Mouse (Mus musculus) MEL (cell line): Measurements from ENCODE around the gene Esr1. TPM values are rescaled to one million over a fixed set of nuclear protein-coding genes. Genes with fewer than 3 reads are reported as not detected.

Experiments used
- DNase-seq: peaks from one replicate; pipeline ENCODE4 v3.0.0; 2011; ENCODE audit warnings: low read depth, low spot score
- H3K27ac ChIP-seq: 2 replicates; pipeline ENCODE4 v1.5.1; 2012; ENCODE audit warnings: low read depth, mild to moderate bottlenecking, control low read depth, low read length, moderate library complexity; ENCODE audit not compliant: control insufficient read depth
- H3K27me3 ChIP-seq, 2 experiments: fragments of 150-350 bp in 1 of 2; sonication (generic) in 1 of 2; 2 replicates each; pipeline ENCODE4 v1.6.1; 2012; ENCODE audit warnings: low read length in 2 of 2, mild to moderate bottlenecking in 2 of 2, improper control_type of control experiment in 1 of 2, moderate library complexity in 1 of 2; ENCODE audit not compliant: insufficient read depth in 2 of 2, control insufficient read depth in 1 of 2
- H3K36me3 ChIP-seq, 2 experiments: 2 replicates each; pipeline ENCODE4 v1.6.1; 2012 to 2014; ENCODE audit warnings: low read length in 2 of 2, improper control_type of control experiment in 1 of 2, inconsistent platforms in 1 of 2, mild to moderate bottlenecking in 1 of 2; ENCODE audit not compliant: insufficient read depth in 2 of 2, control insufficient read depth in 1 of 2
- H3K4me1 ChIP-seq, 2 experiments: fragments of 150-350 bp in 1 of 2; sonication (generic) in 1 of 2; 2 replicates each; pipeline ENCODE4 v1.6.1; 2012; ENCODE audit warnings: low read length in 2 of 2, improper control_type of control experiment in 1 of 2, mild to moderate bottlenecking in 1 of 2; ENCODE audit not compliant: insufficient read depth in 2 of 2, control insufficient read depth in 1 of 2
- H3K4me3 ChIP-seq, 2 experiments: fragments of 150-350 bp in 1 of 2; sonication (generic) in 1 of 2; 2 replicates each; pipeline ENCODE4 v1.5.1; 2012; ENCODE audit warnings: low read depth in 2 of 2, low read length in 2 of 2, mild to moderate bottlenecking in 2 of 2, moderate library complexity in 2 of 2, control low read depth in 1 of 2, improper control_type of control experiment in 1 of 2; ENCODE audit not compliant: control insufficient read depth in 1 of 2, insufficient read depth in 1 of 2
- H3K79me2 ChIP-seq: 2 replicates; pipeline ENCODE4 v1.6.1; 2012; ENCODE audit warnings: mild to moderate bottlenecking, low read length, moderate library complexity; ENCODE audit not compliant: control insufficient read depth, poor library complexity, insufficient read depth
- H3K9ac ChIP-seq: 2 replicates; pipeline ENCODE4 v1.6.1; 2012; ENCODE audit warnings: low read depth, mild to moderate bottlenecking, control low read depth, low read length, moderate library complexity; ENCODE audit not compliant: control insufficient read depth, poor library complexity, severe bottlenecking
- H3K9me3 ChIP-seq: fragments of 150-350 bp; sonication (generic); replicated peaks from 2 replicates; pipeline ENCODE4 v1.6.1; 2012; ENCODE audit warnings: mild to moderate bottlenecking, low read length, improper control_type of control experiment, moderate library complexity; ENCODE audit not compliant: insufficient read depth
- BHLHE40 ChIP-seq: IDR thresholded peaks from 2 replicates; pipeline ENCODE4 v1.6.1; 2012; ENCODE audit warnings: low read depth, mild to moderate bottlenecking, inconsistent platforms, low read length, improper control_type of control experiment, borderline replicate concordance
- CHD1 ChIP-seq: IDR thresholded peaks from 2 replicates; pipeline ENCODE4 v1.6.1; 2012; ENCODE audit warnings: low read depth, mild to moderate bottlenecking, inconsistent platforms, low read length, improper control_type of control experiment
- CHD2 ChIP-seq: IDR thresholded peaks from 2 replicates; pipeline ENCODE4 v1.6.1; 2011; ENCODE audit warnings: low read length, improper control_type of control experiment
- CTCF ChIP-seq, 3 experiments: IDR thresholded peaks in 2 of 3; conservative IDR thresholded peaks in 1 of 3; 2 replicates each; pipeline ENCODE4 v1.5.1; 2011 to 2012; ENCODE audit warnings: low read length in 3 of 3, low read depth in 2 of 3, mild to moderate bottlenecking in 2 of 3, improper control_type of control experiment in 1 of 3, inconsistent platforms in 1 of 3, mixed read lengths in 1 of 3, moderate library complexity in 1 of 3; ENCODE audit not compliant: control insufficient read depth in 1 of 3, insufficient read depth in 1 of 3, poor library complexity in 1 of 3, severe bottlenecking in 1 of 3
- E2F4 ChIP-seq: IDR thresholded peaks from 2 replicates; pipeline ENCODE4 v1.6.1; 2011; ENCODE audit warnings: low read depth, low read length, improper control_type of control experiment, borderline replicate concordance
- GATA1 ChIP-seq: IDR thresholded peaks from 2 replicates; pipeline ENCODE4 v1.6.1; 2011; ENCODE audit warnings: low read depth, low read length, improper control_type of control experiment
- JUND ChIP-seq: IDR thresholded peaks from 2 replicates; pipeline ENCODE4 v1.6.1; 2011; ENCODE audit warnings: low read depth, mild to moderate bottlenecking, improper control_type of control experiment, low read length
- KAT2A ChIP-seq: conservative IDR thresholded peaks from 2 replicates; pipeline ENCODE4 v1.6.1; 2012; ENCODE audit warnings: low read depth, low read length, improper control_type of control experiment, inconsistent platforms
- MAFK ChIP-seq: IDR thresholded peaks from 2 replicates; pipeline ENCODE4 v1.6.1; 2011; ENCODE audit warnings: low read depth, mild to moderate bottlenecking, low read length, improper control_type of control experiment, borderline replicate concordance
- MAZ ChIP-seq: IDR thresholded peaks from 2 replicates; pipeline ENCODE4 v1.6.1; 2012; ENCODE audit warnings: low read depth, mild to moderate bottlenecking, inconsistent platforms, low read length, improper control_type of control experiment
- MEF2A ChIP-seq: IDR thresholded peaks from 2 replicates; pipeline ENCODE4 v1.6.1; 2014; ENCODE audit warnings: low read depth, mild to moderate bottlenecking, inconsistent platforms, low read length, improper control_type of control experiment; ENCODE audit not compliant: poor library complexity, insufficient replicate concordance, severe bottlenecking; ENCODE audit errors: extremely low read depth
- MYB ChIP-seq: IDR thresholded peaks from 2 replicates; pipeline ENCODE4 v1.6.1; 2011; ENCODE audit warnings: mild to moderate bottlenecking, low read depth, low read length, improper control_type of control experiment
- POLR2A ChIP-seq, 2 experiments: IDR thresholded peaks; 2 replicates each; pipeline ENCODE4 v1.6.1; 2011 to 2012; ENCODE audit warnings: low read length in 2 of 2, mild to moderate bottlenecking in 2 of 2, control low read depth in 1 of 2, improper control_type of control experiment in 1 of 2, low read depth in 1 of 2, moderate library complexity in 1 of 2; ENCODE audit not compliant: control insufficient read depth in 1 of 2, insufficient read depth in 1 of 2, poor library complexity in 1 of 2
- POLR2AphosphoS5 ChIP-seq: IDR thresholded peaks from 2 replicates; pipeline ENCODE4 v1.6.1; 2012; ENCODE audit warnings: low read depth, borderline replicate concordance, mild to moderate bottlenecking, inconsistent platforms, low read length, moderate library complexity, mixed read lengths
- RCOR1 ChIP-seq: IDR thresholded peaks from 2 replicates; pipeline ENCODE4 v1.6.1; 2012; ENCODE audit warnings: low read depth, mild to moderate bottlenecking, inconsistent platforms, low read length, improper control_type of control experiment
- SIN3A ChIP-seq: IDR thresholded peaks from 2 replicates; pipeline ENCODE4 v1.6.1; 2012; ENCODE audit warnings: low read length, improper control_type of control experiment, inconsistent platforms
- SMC3 ChIP-seq: IDR thresholded peaks from 2 replicates; pipeline ENCODE4 v1.6.1; 2011; ENCODE audit warnings: low read depth, low read length, improper control_type of control experiment
- TBP ChIP-seq: IDR thresholded peaks from 2 replicates; pipeline ENCODE4 v1.8.0; 2011; ENCODE audit warnings: low read depth, low read length, improper control_type of control experiment
- TCF12 ChIP-seq: IDR thresholded peaks from 2 replicates; pipeline ENCODE4 v1.6.1; 2014; ENCODE audit warnings: low read depth, mild to moderate bottlenecking, inconsistent platforms, low read length, improper control_type of control experiment, moderate library complexity
- UBTF ChIP-seq: IDR thresholded peaks from 2 replicates; pipeline ENCODE4 v1.6.1; 2012; ENCODE audit warnings: low read depth, mild to moderate bottlenecking, inconsistent platforms, low read length, improper control_type of control experiment, moderate library complexity, borderline replicate concordance; ENCODE audit not compliant: insufficient read depth
- USF2 ChIP-seq, 2 experiments: IDR thresholded peaks; 2 replicates each; pipeline ENCODE4 v1.6.1; 2011 to 2012; ENCODE audit warnings: improper control_type of control experiment in 2 of 2, low read length in 2 of 2, borderline replicate concordance in 1 of 2, inconsistent platforms in 1 of 2, low read depth in 1 of 2, mild to moderate bottlenecking in 1 of 2; ENCODE audit not compliant: insufficient read depth in 1 of 2
- ZC3H11A ChIP-seq: IDR thresholded peaks from 2 replicates; pipeline ENCODE4 v1.6.1; 2012; ENCODE audit warnings: low read depth, mild to moderate bottlenecking, inconsistent platforms, low read length, improper control_type of control experiment
- ZMIZ1 ChIP-seq: IDR thresholded peaks from 2 replicates; pipeline ENCODE4 v1.6.1; 2012; ENCODE audit warnings: low read depth, mild to moderate bottlenecking, inconsistent platforms, low read length, improper control_type of control experiment, moderate library complexity
- ZNF384 ChIP-seq: IDR thresholded peaks from 2 replicates; pipeline ENCODE4 v1.6.1; 2012; ENCODE audit warnings: low read depth, mild to moderate bottlenecking, inconsistent platforms, low read length, improper control_type of control experiment
- polyA plus RNA-seq, 2 experiments: library from polyadenylated mRNA; stranded (reverse) in 1 of 2; unstranded in 1 of 2; fragments of >175 nt in 1 of 2; fragments of >200 nt in 1 of 2; gene quantifications; 2 replicates each; pipeline versions ENCODE4 v1.2.1 to v1.2.4; 2012; ENCODE audit warnings: low replicate concordance in 2 of 2, low read depth in 1 of 2; ENCODE audit not compliant: insufficient read length in 2 of 2, insufficient read depth in 1 of 2, missing spikeins in 1 of 2
- total RNA-seq: library from RNA; depleted of rRNA; stranded (reverse); fragments of 300-350 nt; gene quantifications from 2 replicates; pipeline ENCODE4 v1.2.3, GENCODE M21; 2012

Esr1 gene
- total and polyA plus RNA-seq, 3 experiments = 0.65 to 0.69 TPM; not detected in 1

GRCm38 (mm10) chr10:4972026-4972425, 360.6 kb downstream of the Esr1 start:
- no peak for DNase-seq
- no peak overlapping the region for H3K4me3 ChIP-seq
- H3K9me3 ChIP-seq = no peaks in the 10 kb centered on the region
- no peaks in the 10 kb centered on the region for H3K79me2 ChIP-seq
- no peaks in the 10 kb centered on the region for H3K4me1 ChIP-seq
- no peaks in the 10 kb centered on the region for H3K36me3 ChIP-seq
- H3K27ac ChIP-seq = no peak overlapping the region
- TF ChIP-seq CHD2 = no peak
- no peak for TF ChIP-seq CTCF (IDR thresholded peaks at IDR 0.05 in 2 of 3, conservative IDR thresholded peaks at IDR 0.05 in 1 of 3; ENCODE audit: control insufficient read depth in 1 of 3, insufficient read depth in 1 of 3, low read depth in 2 of 3, low read length in 3 of 3, poor library complexity in 1 of 3, severe bottlenecking in 1 of 3)
- TF ChIP-seq JUND = no peak
- TF ChIP-seq UBTF = no peak
- no peak for TF ChIP-seq RCOR1
- no peak for TF ChIP-seq POLR2AphosphoS5
- TF ChIP-seq MAZ = no peak
- TF ChIP-seq TCF12 = no peak
- no peak for TF ChIP-seq ZNF384
- TF ChIP-seq TBP = no peak
- TF ChIP-seq SMC3 = no peak
- no peak for TF ChIP-seq ZC3H11A
- TF ChIP-seq SIN3A = no peak
- no peaks in the 10 kb centered on the region for H3K27me3 ChIP-seq
- H3K9ac ChIP-seq = no peak overlapping the region

GRCm38 (mm10) chr10:4974246-4974645, 362.9 kb downstream of the Esr1 start:
- TF ChIP-seq ZMIZ1 (no peak), KAT2A (no peak), MYB (no peak), MAZ (no peak), MAFK (no peak), USF2 (IDR thresholded peaks at IDR 0.05; ENCODE audit: borderline replicate concordance in 1 of 2, insufficient read depth in 1 of 2, low read depth in 1 of 2, low read length in 2 of 2) (no peak), CTCF (IDR thresholded peaks at IDR 0.05 in 2 of 3, conservative IDR thresholded peaks at IDR 0.05 in 1 of 3; ENCODE audit: control insufficient read depth in 1 of 3, insufficient read depth in 1 of 3, low read depth in 2 of 3, low read length in 3 of 3, poor library complexity in 1 of 3, severe bottlenecking in 1 of 3) (no peak), ZNF384 (no peak), MEF2A (no peak), POLR2A (IDR thresholded peaks at IDR 0.05; ENCODE audit: control insufficient read depth in 1 of 2, insufficient read depth in 1 of 2, low read depth in 1 of 2, low read length in 2 of 2, poor library complexity in 1 of 2) (no peak), CHD1 (no peak), RCOR1 (no peak), TCF12 (no peak), POLR2AphosphoS5 (no peak), BHLHE40 (no peak), E2F4 (no peak), SIN3A (no peak), GATA1 (no peak)
- TF ChIP-seq, all 39 proteins: peak for 0
- no peaks in the 10 kb centered on the region for H3K4me1 ChIP-seq
- no peaks in the 10 kb centered on the region for H3K9me3 ChIP-seq
- no peak for DNase-seq
- H3K4me3 ChIP-seq = no peak overlapping the region
- no peak overlapping the region for H3K9ac ChIP-seq
- no peaks in the 10 kb centered on the region for H3K79me2 ChIP-seq
- H3K36me3 ChIP-seq = no peaks in the 10 kb centered on the region
- H3K27ac ChIP-seq = no peak overlapping the region
- H3K27me3 ChIP-seq = no peaks in the 10 kb centered on the region
